In the genomic region with DNA sequence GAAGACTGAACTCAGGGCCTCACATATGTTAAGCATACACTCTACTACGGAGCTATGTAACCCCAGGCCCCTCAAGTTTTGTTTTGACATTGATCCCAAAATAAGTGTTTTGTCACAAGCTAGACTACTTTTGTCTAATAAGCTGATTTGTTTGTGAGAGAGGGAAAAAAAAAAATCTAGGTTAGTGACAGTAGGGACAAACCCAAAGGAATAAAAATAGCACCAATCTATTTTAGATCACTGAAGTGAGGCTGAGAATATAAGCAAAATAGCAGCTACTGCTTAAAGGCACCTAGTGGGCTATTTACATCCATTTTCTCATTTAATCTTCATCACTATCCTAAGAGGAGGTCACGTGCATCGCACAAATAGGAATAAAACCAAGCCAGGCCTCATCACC, we compare ENCODE assay signal across 9 mouse cellular contexts. TPM values are rescaled to one million over a fixed set of nuclear protein-coding genes. Genes with fewer than 3 reads are reported as not detected.
DNase-seq lines count a peak whose midpoint lies in the region; ATAC-seq and TF ChIP-seq lines count a peak whose summit lies in the region.
"Had no signal": no experiment of that assay in that cellular context is flagged by ENCODE, and none has a peak within 500 bp of the region (broad histone marks: within the 10 kb centered on the region; RNA-seq: fewer than 3 reads in every experiment).

No protein-coding gene starts in this region.

- intact Hi-C loops in left cerebral cortex, postnatal 36 days (cut with DNase I), result loop anchor here (5.0 kb wide), 1 partner anchor 178 kb away; a partner anchor contains a TSS

- DNase-seq in heart, postnatal 0 days (ENCODE audit: low spot score), result no peak
- no peak for DNase-seq in heart, adult 8-10 months (ENCODE audit: low spot score)
- DNase-seq in left cerebral cortex, postnatal 36 days (ENCODE audit: low spot score in 2 of 2), result no peak
- DNase-seq in thymus, postnatal 0 days (ENCODE audit: low spot score), result no peak
- no peak for DNase-seq in layer of hippocampus, postnatal 36 days
- DNase-seq: cerebellum, adult 9-10 months had no signal

- no peak overlapping the region for H3K27ac ChIP-seq in heart, postnatal 0 days (ENCODE audit: low read depth)
- no peak overlapping the region for H3K27ac ChIP-seq in bone marrow macrophage, adult 2 months (ENCODE audit: insufficient read depth, low read depth, low read length)
- no peak overlapping the region for H3K27ac ChIP-seq in hindbrain, embryonic 13.5 days
- no peak overlapping the region for H3K27ac ChIP-seq in midbrain, embryonic 12.5 days (replicated peaks)

- peaks cover 15% of the 10 kb centered on the region for H3K4me1 ChIP-seq in heart, postnatal 0 days (ENCODE audit: control insufficient read depth, insufficient read depth)
- H3K4me1 ChIP-seq in bone marrow macrophage, adult 2 months (ENCODE audit: control insufficient read depth, insufficient read depth, low read length), result peaks cover 8% of the 10 kb centered on the region; the same call in 1 of the 2 replicates
- peaks cover 34% of the 10 kb centered on the region for H3K4me1 ChIP-seq in hindbrain, embryonic 13.5 days (replicated peaks)
- peaks cover 29% of the 10 kb centered on the region for H3K4me1 ChIP-seq in midbrain, embryonic 12.5 days

- TF ChIP-seq EP300 in heart, postnatal 0 days (IDR thresholded peaks at IDR 0.05; ENCODE audit: low read depth), result no peak

- no peak for TF ChIP-seq CTCF in heart, postnatal 0 days (IDR thresholded peaks at IDR 0.05; ENCODE audit: low read depth)
- no peak for TF ChIP-seq CTCF in bone marrow macrophage, adult 2 months (IDR thresholded peaks at IDR 0.05; ENCODE audit: low read depth, low read length)

- peak overlapping the region; percentile 99 for H3K4me2 ChIP-seq in heart, postnatal 0 days (ENCODE audit: low read depth, low read length)
- H3K4me2 ChIP-seq in hindbrain, embryonic 13.5 days, result peak overlapping the region; percentile 91
- H3K4me2 ChIP-seq in midbrain, embryonic 12.5 days (replicated peaks), result peak overlapping the region; percentile 87

- no peak for ATAC-seq in heart, postnatal 0 days (ENCODE audit: insufficient read depth, low read depth)
- ATAC-seq in hindbrain, embryonic 13.5 days (ENCODE audit: low FRiP score), result no peak
- ATAC-seq in midbrain, embryonic 12.5 days (ENCODE audit: low FRiP score, low read depth), result no peak

- H3K27me3 ChIP-seq in heart, postnatal 0 days (ENCODE audit: control insufficient read depth, insufficient read depth, low read length), result no peaks in the 10 kb centered on the region
- peaks cover 7% of the 10 kb centered on the region; the same call in 1 of the 2 replicates for H3K27me3 ChIP-seq in hindbrain, embryonic 13.5 days
- peaks cover 21% of the 10 kb centered on the region for H3K27me3 ChIP-seq in midbrain, embryonic 12.5 days

- H3K9me3 ChIP-seq in heart, postnatal 0 days (replicated peaks; ENCODE audit: control insufficient read depth, low read length), result no peaks in the 10 kb centered on the region
- no peaks in the 10 kb centered on the region for H3K9me3 ChIP-seq in hindbrain, embryonic 13.5 days
- no peaks in the 10 kb centered on the region for H3K9me3 ChIP-seq in midbrain, embryonic 12.5 days

- peak overlapping the region; percentile 86; the same call in 1 of the 2 replicates for H3K9ac ChIP-seq in heart, postnatal 0 days (replicated peaks; ENCODE audit: low read depth, low read length)
- H3K9ac ChIP-seq in hindbrain, embryonic 13.5 days, result peak overlapping the region; percentile 88
- H3K9ac ChIP-seq in midbrain, embryonic 12.5 days (replicated peaks), result peak overlapping the region; percentile 88; the same call in 1 of the 2 replicates

- H3K36me3 ChIP-seq in heart, postnatal 0 days (replicated peaks; ENCODE audit: control insufficient read depth, insufficient read depth, low read length), result peaks cover 23% of the 10 kb centered on the region; the same call in 1 of the 2 replicates
- H3K36me3 ChIP-seq in hindbrain, embryonic 13.5 days, result peaks cover 4% of the 10 kb centered on the region; the same call in 1 of the 2 replicates
- 0 out of 2 replicates have a peak, but pooled peaks cover under 1% of the 10 kb centered on the region for H3K36me3 ChIP-seq in midbrain, embryonic 12.5 days

- 74% methylated on average over 3 of the region's 3 CpGs for WGBS in heart, postnatal 0 days
- WGBS in hindbrain, embryonic 13.5 days, result 93% methylated on average over 3 of the region's 3 CpGs
- 94% methylated on average over 3 of the region's 3 CpGs for WGBS in midbrain, embryonic 12.5 days

- no peak for TF ChIP-seq POLR2A in bone marrow macrophage, adult 2 months (IDR thresholded peaks at IDR 0.05; ENCODE audit: borderline replicate concordance, low read depth, low read length)

- H3K4me3 ChIP-seq in heart, postnatal 0 days (ENCODE audit: low read depth, low read length), result peak overlapping the region; percentile 89
- peak overlapping the region; percentile 81 for H3K4me3 ChIP-seq in bone marrow macrophage, adult 2 months (ENCODE audit: insufficient read depth, low read length)
- peak overlapping the region; percentile 71; the same call in 1 of the 2 replicates for H3K4me3 ChIP-seq in hindbrain, embryonic 13.5 days
- peak overlapping the region; percentile 60 for H3K4me3 ChIP-seq in midbrain, embryonic 12.5 days

RNA-seq across cellular contexts. Expression of a gene that starts 1.4 kb away (rescaled TPM):
- 30.2 and 44.0 TPM in 2 replicates for total RNA-seq in heart, postnatal 0 days (2014; rRNA removed; ENCODE audit: low replicate concordance)
- 27.8 and 30.4 TPM in 2 replicates for polyA plus RNA-seq in heart, postnatal 0 days (2015; fragmentation: Nextera tagmentation; extraction: Ambion mirVana)
- 10 to 100 TPM; 11.7 to 21.1 (median 17.1) TPM for total RNA-seq in heart, adult 8-10 months (2022)
- polyA plus RNA-seq in bone marrow macrophage, adult 2 months (2012; ENCODE audit: insufficient read depth, insufficient read length, missing spikeins), result 26.0 and 27.4 TPM in 2 replicates
- polyA plus RNA-seq in hindbrain, embryonic 13.5 days (2015; fragmentation: Nextera tagmentation; extraction: Ambion mirVana), result 65.3 and 66.6 TPM in 2 replicates
- 88.4 and 91.0 TPM in 2 replicates for polyA plus RNA-seq in midbrain, embryonic 12.5 days (2016; fragmentation: Nextera tagmentation; extraction: Ambion mirVana)
- total RNA-seq in left cerebral cortex, postnatal 36 days (2021), result 10 to 100 TPM; 26.5 to 42.4 TPM
- polyA plus RNA-seq in thymus, postnatal 0 days (2015; fragmentation: Nextera tagmentation; extraction: Ambion mirVana), result 63.9 TPM in 2 replicates
- 10 to 100 TPM; 31.6 to 38.6 TPM for total RNA-seq in layer of hippocampus, postnatal 36 days (2021)

RNA-seq across cellular contexts. Expression of a gene that starts 22.2 kb away (rescaled TPM):
- 1,841 and 2,074 TPM in 2 replicates for total RNA-seq in heart, postnatal 0 days (2014; rRNA removed; ENCODE audit: low replicate concordance)
- polyA plus RNA-seq in heart, postnatal 0 days (2015; fragmentation: Nextera tagmentation; extraction: Ambion mirVana), result 3,012 and 3,042 TPM in 2 replicates
- 100 to 1,000 TPM; 406 to 459 (median 432) TPM for total RNA-seq in heart, adult 8-10 months (2022)
- polyA plus RNA-seq in bone marrow macrophage, adult 2 months (2012; ENCODE audit: insufficient read depth, insufficient read length, missing spikeins), result 562 and 638 TPM in 2 replicates
- 881 and 924 TPM in 2 replicates for polyA plus RNA-seq in hindbrain, embryonic 13.5 days (2015; fragmentation: Nextera tagmentation; extraction: Ambion mirVana)
- polyA plus RNA-seq in midbrain, embryonic 12.5 days (2016; fragmentation: Nextera tagmentation; extraction: Ambion mirVana), result 763 and 786 TPM in 2 replicates
- 1,000 to 10,000 TPM in 1 of 2 experiments, 100 to 1,000 TPM in 1; 989 to 1,090 TPM for total RNA-seq in left cerebral cortex, postnatal 36 days (2021)
- 1,177 and 1,274 TPM in 2 replicates for polyA plus RNA-seq in thymus, postnatal 0 days (2015; fragmentation: Nextera tagmentation; extraction: Ambion mirVana)
- total RNA-seq in layer of hippocampus, postnatal 36 days (2021), result 1,000 to 10,000 TPM; 1,005 to 1,018 TPM

RNA-seq across cellular contexts. Expression of a gene that starts 27.6 kb away (rescaled TPM):
- total RNA-seq in heart, postnatal 0 days (2014; rRNA removed; ENCODE audit: low replicate concordance), result 18.5 and 40.0 TPM in 2 replicates
- 8.5 and 9.7 TPM in 2 replicates for polyA plus RNA-seq in heart, postnatal 0 days (2015; fragmentation: Nextera tagmentation; extraction: Ambion mirVana)
- total RNA-seq in heart, adult 8-10 months (2022), result 10 to 100 TPM in 1 of 4 experiments, 1 to 10 TPM in 3; 5.5 to 12.7 (median 7.3) TPM
- polyA plus RNA-seq in bone marrow macrophage, adult 2 months (2012; ENCODE audit: insufficient read depth, insufficient read length, missing spikeins), result 0.53 and 1.5 TPM in 2 replicates
- polyA plus RNA-seq in hindbrain, embryonic 13.5 days (2015; fragmentation: Nextera tagmentation; extraction: Ambion mirVana), result 30.2 and 32.0 TPM in 2 replicates
- 93.7 and 96.3 TPM in 2 replicates for polyA plus RNA-seq in midbrain, embryonic 12.5 days (2016; fragmentation: Nextera tagmentation; extraction: Ambion mirVana)
- 10 to 100 TPM; 14.9 to 16.0 TPM for total RNA-seq in left cerebral cortex, postnatal 36 days (2021)
- 7.3 and 8.1 TPM in 2 replicates for polyA plus RNA-seq in thymus, postnatal 0 days (2015; fragmentation: Nextera tagmentation; extraction: Ambion mirVana)
- total RNA-seq in layer of hippocampus, postnatal 36 days (2021), result 10 to 100 TPM; 17.5 to 18.7 TPM

RNA-seq across cellular contexts. Expression of a gene that starts 33.5 kb away (rescaled TPM):
- total RNA-seq in heart, postnatal 0 days (2014; rRNA removed; ENCODE audit: low replicate concordance), result 127 and 139 TPM in 2 replicates
- polyA plus RNA-seq in heart, postnatal 0 days (2015; fragmentation: Nextera tagmentation; extraction: Ambion mirVana), result 117 and 132 TPM in 2 replicates
- 10 to 100 TPM; 62.2 to 71.6 (median 68.0) TPM for total RNA-seq in heart, adult 8-10 months (2022)
- 88.1 and 91.4 TPM in 2 replicates for polyA plus RNA-seq in bone marrow macrophage, adult 2 months (2012; ENCODE audit: insufficient read depth, insufficient read length, missing spikeins)
- polyA plus RNA-seq in hindbrain, embryonic 13.5 days (2015; fragmentation: Nextera tagmentation; extraction: Ambion mirVana), result 233 and 250 TPM in 2 replicates
- polyA plus RNA-seq in midbrain, embryonic 12.5 days (2016; fragmentation: Nextera tagmentation; extraction: Ambion mirVana), result 230 and 248 TPM in 2 replicates
- total RNA-seq in left cerebral cortex, postnatal 36 days (2021), result 100 to 1,000 TPM; 253 to 285 TPM
- polyA plus RNA-seq in thymus, postnatal 0 days (2015; fragmentation: Nextera tagmentation; extraction: Ambion mirVana), result 166 TPM in 2 replicates
- 100 to 1,000 TPM; 282 to 286 TPM for total RNA-seq in layer of hippocampus, postnatal 36 days (2021)
